Mouse (Mus musculus) left cerebral cortex, postnatal 36 days (tissue): Measurements from ENCODE around the gene Pdxk. TPM values are rescaled to one million over a fixed set of nuclear protein-coding genes. Genes with fewer than 3 reads are reported as not detected.
"Not testable (repeated sequence)": the region's sequence is repeated elsewhere in the genome, so short reads cannot be mapped to it uniquely, and the experiment has no call there.

Source experiments
- DNase-seq, 2 experiments: peaks; one replicate each; pipeline ENCODE4 v3.0.0; 2021 to 2022; ENCODE audit warnings: low spot score in 2 of 2, mixed read lengths in 1 of 2
- intact Hi-C: fragments of 180-260 bp; cut with DNase I; formaldehyde crosslinking; loops from one replicate; pipeline ENCODE4 v1.15.1; 2025
- total RNA-seq, 2 experiments: library from RNA; stranded (reverse); gene quantifications; 2 replicates each; pipeline ENCODE4 v1.2.3; 2021

The Pdxk gene
- total RNA-seq, 2 experiments from 2014 or later: 114 to 120 TPM

DNA sequence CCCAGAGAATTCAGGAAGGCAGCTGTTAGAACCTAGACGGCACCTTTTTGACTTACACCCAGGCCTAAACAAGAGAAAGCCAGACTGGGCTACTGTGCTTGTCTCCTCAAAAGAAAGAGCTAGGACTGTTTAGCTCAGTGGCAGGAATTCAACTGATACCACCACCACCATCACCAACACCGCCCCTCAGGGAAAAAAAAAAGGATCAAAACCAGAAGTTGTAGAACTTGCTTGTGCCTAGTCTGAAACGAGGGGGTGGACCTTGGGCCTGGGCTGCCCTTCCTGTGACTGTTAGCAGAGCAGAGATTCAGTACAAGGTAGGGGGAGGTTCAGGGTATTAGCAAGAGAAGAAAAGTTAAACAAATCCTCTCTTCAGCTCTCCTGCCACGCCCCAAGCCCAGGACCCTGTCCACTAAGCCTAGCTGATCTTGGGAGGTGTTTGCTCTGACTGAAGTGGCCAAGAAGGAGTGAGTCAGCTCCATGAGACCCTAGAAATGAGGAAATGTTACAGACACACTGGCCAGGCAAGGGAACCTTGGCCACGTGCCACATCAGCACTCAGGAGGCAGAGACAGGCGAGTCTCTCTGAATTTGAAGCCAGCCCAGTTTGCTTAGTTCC lies 38.5 kb downstream of the Pdxk start:
- intact Hi-C loops: no loop called here
- no peak for DNase-seq

DNA sequence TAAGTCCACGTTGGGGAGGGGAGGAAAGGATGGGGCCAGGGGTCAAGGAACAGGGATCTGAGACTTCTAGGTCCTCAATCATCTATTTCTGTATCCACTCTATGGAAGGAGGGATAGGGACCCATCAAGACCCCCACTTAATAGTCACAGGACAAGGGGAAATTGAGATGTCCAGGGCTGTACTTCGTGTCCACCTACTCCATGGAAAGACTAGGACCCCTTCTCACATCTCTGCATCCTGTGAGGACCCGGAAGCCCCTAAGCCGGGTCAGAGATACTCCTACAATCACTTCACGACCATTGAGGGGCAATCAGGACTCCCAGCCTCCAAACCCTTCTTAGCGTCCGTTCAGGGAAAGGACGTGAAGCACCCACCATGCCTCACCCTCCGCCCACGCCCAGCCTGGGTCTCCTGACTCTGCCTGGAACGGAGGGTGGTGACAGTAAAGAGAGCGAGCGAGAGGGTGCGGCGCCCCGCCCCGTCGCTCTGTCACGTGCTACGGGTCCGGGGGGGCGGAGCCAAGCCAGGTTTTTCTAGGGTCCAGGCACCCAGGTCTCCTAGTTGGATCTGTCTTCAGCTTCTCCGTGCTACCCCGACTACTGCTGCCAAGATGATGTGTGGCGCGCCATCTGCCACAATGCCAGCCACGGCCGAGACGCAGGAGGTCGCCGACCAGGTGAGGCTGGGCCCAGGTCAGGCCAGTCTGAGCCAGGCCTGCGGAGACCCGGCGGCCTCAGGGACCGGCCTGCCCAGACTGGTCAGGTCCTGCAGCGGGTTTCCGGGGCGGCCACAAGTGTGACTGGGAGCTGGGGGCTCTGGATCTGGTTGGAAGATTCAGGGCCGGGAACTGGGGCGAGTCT lies 39.4 kb downstream of the Pdxk start, which contains the start of gene Cstb:
TSS of gene Cstb (plus strand) at position 489 of the 861 bp plus-strand sequence.
- intact Hi-C loops: no loop called here
- DNase-seq: peak; percentile 83 to 84

DNA sequence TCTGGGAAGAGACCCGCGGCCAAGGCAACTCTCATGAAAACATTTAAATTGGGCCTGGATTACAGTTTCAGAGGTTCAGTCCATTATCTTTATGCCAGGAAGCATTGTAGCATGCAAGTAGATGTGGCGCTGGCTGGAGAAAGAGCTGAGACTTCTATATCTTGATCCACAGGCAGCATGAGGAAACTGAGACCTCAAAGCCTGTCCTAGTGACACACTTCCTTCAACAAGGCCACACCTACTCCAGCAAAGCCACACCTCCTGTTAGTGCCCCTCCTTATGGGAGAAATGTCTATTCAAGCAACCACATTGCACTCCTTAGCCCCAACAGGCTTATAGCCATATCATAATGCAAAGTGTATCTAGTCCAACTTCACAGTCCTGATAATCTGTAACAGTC lies 42.2 kb downstream of the Pdxk start:
- intact Hi-C loops: no loop called here

DNA sequence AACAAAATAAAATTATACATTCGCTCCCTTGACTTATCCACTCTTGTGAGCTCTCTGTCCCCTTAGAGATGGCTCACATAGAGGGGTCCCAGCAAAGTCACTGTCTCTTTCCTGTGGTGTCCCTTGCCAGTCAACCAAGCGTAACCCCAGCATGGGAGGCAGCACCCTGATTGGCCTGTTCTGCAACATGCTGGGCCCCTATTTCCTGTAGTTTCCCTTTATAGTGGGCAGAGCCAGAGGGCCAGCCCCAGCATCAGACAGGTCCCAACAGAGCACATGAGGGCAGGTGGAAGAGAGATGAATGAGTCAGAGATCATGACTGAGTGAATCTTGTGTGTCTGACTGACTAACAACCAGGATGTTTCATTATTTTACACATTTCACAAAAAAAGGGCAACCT lies 43.8 kb downstream of the Pdxk start:
- DNase-seq: no peak
- intact Hi-C loops: no loop called here

More for the DNA sequence above, 42.2 kb downstream of the Pdxk start:
- no peak for DNase-seq

DNA sequence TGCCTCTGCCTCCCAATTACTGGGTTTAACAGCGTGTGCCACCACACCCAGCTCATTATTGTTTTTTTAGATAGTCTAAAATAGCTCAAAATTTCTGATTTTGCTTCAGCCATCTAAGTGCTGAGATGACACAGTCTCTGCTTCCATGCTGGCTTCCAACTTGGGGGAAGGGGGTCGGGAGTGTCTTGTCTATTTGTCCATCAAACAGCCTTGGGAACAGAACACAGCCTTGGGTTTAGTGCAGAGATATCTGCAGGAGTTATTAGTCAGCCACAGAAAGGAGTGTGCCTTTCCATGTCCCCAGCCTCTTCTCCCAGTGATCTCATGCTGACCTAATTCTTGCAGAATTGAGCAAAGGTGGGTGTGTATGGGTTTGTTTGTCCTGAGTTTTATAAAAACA lies 46.0 kb downstream of the Pdxk start:
- DNase-seq: no peak
- intact Hi-C loops: no loop called here

DNA sequence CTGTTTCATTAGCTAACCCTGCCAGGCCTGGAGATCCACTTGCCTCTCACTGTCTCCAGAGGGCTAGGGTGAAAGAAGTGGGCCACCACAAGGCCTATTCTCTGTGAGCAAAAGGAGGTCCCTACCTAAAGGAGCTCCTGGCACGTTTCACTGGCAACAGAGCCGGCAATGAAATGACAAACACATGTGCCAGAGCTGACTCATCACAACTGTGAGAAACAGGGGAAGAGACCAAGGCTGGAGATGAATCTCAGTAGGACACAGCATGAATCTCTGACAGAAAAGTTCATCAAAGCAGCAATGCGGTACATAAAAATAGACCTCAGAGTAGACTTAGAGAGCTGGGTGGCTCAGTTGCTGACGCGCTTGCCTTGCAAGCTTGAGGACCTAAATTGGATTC lies 46.9 kb downstream of the Pdxk start:
- intact Hi-C loops: no loop called here
- no peak for DNase-seq

DNA sequence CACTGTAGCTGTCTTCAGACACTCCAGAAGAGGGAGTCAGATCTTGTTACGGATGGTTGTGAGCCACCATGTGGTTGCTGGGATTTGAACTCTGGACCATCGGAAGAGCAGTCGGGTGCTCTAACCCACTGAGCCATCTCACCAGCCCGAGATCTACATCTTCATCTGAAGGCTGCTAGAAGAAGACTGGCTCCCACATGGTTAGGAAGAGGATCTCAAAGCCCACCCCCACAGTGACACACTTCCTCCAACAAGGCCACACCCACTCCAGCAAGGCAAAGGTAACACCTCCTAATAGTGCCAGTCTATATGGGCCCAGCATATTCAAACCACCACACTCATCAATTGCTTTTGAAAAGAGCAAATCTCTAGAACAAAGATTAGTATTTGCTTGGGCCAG lies 49.8 kb downstream of the Pdxk start:
- intact Hi-C loops, DNase-seq: not testable (repeated sequence)

DNA sequence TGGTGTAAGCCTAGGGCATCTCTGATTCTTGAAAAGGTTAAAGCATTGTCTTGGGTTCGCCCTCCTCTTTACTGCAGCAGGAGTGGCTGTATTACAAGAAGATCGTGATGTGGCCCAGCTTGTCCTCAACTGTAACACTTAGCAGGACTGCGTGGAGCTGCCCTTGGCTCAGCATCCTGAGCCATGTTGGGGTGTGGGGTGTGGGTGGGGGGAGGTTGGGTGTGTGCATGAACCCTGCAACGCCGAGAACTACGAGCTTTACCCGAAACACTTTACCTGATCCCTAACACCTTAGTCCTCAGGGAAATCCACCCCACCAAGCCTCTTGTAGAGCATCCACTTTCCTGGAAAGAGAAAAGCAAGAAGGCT lies 51.6 kb downstream of the Pdxk start:
- intact Hi-C loops: no loop called here
- no peak for DNase-seq

DNA sequence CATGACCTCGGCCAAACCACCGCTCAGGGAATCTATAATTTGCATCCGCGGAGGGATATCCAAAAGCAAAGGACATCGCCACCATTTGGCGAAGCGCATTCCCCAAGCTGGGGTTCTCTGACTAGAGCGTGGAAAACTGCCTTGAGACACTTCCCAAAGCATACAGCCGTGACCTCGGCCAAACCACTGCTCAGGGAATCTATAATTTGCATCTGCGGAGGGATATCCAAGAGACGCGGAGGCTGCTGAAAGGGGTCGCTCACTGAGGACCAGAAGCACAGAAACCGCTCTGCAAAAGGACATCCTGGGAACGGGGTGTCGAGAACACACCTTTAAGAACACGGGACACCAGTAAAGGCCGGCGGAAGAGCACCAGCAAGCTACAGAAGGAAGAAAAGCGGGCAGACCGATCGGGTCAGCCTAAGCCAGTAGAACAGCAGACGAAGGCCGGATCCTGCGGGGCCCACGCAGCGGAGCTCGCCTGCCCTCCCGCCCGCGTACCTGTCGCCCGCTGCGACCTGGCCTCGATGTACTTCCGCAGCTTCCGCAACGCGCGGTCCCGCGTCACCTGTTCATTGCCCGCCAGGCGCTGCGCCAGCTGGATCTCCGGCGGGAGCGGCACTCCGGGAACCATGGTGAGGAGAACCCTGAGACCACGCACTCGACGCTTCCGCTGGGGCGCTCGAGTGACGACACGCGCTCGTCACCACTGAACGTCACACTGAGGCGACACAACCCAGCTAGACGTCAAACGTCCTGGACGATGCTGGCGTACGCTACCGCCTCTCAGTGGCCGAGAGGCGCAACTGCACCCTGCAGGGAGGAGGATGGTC lies 52.2 kb downstream of the Pdxk start, which contains the start of gene Rrp1:
TSS of gene Rrp1 (minus strand) at position 725 of the 833 bp plus-strand sequence.
- peak; percentile 97 to 98 for DNase-seq
- intact Hi-C loops: no loop called here

DNA sequence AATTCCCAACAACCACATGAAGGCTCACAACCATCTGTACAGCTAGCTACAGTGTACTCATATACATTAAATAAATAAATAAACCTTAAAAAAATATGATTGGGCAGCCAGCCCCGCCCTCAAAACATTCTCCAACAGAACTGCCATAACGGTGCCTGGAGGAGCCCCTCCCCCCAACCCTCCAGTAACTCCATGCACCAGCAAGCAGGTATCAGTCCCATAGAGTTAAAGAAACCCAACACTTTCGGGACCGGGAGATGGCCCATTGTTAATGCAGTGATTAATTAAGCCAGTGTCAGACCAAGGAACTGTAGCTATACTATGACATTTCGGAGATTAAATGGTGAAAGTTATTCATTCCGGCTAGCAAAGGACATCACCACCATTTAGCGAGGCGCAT lies 52.9 kb downstream of the Pdxk start:
- intact Hi-C loops: no loop called here
- DNase-seq: no peak

DNA sequence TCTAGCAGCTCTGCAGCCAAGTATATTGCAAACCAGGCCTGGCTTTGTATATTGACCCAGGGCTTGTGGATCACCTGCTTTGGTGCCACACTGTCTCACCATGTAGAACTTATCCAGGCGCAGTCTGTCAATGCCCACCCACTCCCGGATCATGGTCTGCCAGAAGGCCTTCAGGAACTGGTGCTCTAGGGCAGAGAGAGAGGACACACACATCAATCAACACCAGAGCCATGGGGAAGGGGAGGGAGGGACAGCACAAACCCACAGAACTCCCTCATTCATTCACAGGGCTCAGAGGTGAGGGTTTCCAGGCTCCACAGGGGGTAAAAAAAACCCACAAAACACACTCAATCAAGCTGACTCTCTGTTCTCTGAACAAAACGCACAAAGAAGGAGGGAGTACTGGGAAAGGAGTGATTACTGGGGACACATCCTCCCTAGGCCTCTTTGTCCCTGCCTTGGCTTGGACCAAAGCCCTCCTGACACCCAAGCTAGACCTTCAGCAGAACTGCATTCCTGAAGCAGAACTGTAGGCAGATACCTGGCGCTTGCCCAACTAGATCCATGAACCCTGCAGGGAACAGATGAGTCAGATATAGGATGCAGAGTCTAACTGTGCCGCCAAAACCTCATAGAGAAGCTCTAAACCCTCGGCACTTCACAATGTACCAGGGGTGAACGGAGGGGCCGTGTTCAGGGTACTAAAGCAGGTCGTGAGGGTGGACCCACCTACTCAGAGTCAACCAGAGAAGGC lies 55.6 kb downstream of the Pdxk start:
- intact Hi-C loops: loop anchor here (10.0 kb wide), 1 partner anchor 224 kb away; the partner anchor contains the start of gene Pwp2
- DNase-seq: no peak

DNA sequence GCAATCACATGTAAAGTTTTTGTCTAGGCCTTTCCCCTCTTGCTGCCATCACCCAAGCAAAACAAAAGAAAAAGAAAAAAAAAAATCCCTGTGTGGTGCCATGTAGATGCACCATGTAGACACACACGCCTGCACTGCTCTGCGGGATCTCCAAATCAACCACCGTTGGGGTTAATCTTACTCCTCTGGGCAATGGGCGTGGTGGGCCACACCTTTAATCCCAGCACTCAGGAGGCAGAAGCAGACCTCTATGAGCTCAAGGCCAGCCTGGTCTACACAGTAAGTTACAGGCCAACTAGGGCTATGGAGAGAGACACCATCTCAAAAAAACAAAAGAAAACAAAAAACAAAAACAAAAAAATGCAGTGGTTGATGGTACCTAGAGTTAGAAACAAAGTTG lies 57.6 kb downstream of the Pdxk start:
- intact Hi-C loops: loop anchor here (10.0 kb wide), 1 partner anchor 222 kb away; the partner anchor contains the start of gene Pwp2
- DNase-seq: no peak

DNA sequence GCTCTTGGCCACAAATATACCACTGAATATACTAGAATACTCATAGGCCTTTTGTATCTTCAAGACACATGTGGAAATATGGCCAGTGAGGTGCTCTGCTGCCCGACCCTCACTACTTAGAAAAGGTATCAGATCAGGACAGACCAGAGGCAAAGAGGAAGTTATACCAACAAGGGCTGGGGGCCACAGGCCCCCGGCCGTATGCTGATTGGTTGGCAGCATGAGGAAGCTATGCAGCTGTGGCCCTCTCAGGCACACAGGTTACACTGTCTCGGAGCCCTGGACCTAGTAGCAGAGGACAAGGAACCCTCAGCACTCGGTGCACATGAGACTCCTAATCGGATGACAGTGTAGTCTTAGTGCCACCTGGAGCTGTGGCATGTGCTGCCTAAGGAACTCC lies 58.6 kb downstream of the Pdxk start:
- intact Hi-C loops: loop anchor here (10.0 kb wide), 1 partner anchor 221 kb away; the partner anchor contains the start of gene Pwp2
- no peak for DNase-seq

DNA sequence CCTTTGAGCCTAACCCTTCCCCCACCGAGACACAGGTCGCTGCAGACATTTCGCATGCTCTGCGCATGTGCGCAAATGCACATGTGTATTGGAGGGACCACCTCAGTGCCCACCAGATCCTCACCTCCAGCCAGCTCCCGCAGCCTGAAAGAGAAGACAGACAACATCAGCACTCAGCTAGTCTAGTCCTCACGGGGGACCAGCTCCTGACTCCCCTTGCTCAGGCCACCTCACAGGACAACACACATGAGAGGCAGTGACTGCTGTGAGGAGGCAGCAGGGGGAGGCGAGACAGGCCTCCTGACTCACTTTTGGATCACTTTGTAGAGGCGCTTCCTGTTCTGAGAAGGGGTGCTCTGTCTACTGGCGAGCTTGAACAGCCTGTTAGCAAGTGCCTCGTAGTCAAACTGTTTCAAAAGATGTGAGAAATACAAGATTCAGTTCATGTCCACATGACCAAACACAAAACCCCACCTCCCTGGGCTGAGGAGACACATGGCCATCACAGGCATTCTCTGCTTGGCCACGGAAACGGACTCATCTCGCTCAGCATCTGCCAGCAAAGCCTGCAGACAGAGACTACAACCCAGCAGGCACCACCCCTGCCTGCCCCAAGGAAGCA lies 62.4 kb downstream of the Pdxk start:
- intact Hi-C loops: loop anchor here (10.0 kb wide), 1 partner anchor 218 kb away; the partner anchor contains the start of gene Pwp2
- DNase-seq: no peak

DNA sequence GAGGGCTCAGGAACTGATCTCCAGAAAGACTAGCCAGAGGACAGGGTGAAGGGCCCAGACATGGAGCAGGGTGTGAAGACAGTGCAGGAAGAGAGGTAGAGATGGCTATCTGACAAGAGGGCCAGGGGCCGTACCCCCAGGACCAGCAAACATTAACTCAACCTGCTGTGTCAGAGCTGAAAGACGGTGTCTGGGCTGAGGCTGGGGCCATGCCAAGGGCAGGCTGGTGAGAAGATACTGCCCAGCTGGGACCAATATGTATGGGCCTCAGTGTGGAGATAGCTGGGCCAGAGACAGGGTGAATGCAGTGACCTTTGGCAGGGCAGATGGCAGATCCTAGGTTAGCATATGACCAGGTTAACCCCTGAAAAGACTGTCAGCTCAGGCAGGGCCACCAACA lies 63.6 kb downstream of the Pdxk start:
- intact Hi-C loops: loop anchor here (10.0 kb wide), 1 partner anchor 216 kb away; the partner anchor contains the start of gene Pwp2

DNA sequence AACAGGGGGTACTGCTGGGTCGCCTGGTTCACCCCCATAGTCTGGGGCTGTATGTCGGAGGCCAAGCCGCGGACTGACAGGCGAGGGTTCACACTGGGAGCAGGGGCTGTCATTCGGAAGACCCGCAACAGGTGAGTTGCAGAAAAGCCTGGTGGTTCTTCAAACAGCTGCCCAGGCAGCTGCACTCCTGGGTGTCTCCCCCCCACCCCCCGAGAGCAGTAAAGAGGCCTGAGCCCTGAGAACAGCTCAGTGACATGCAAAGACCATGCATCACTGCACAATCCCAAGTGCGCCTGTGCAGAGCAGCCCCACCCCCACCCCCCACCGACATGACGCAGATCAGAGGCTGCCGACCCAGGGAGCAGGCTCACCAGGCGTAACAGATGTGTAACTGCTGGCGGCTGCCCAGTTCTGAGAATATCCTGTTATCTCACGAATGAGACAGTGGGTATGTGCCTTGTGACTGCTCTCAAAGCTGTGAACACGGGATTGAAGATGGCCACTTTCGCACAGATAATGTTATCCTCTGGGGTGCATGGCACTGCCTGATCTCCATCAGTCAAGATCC lies 65.6 kb downstream of the Pdxk start:
- intact Hi-C loops: no loop called here
- DNase-seq: no peak

More for the DNA sequence above, 63.6 kb downstream of the Pdxk start:
- no peak for DNase-seq

DNA sequence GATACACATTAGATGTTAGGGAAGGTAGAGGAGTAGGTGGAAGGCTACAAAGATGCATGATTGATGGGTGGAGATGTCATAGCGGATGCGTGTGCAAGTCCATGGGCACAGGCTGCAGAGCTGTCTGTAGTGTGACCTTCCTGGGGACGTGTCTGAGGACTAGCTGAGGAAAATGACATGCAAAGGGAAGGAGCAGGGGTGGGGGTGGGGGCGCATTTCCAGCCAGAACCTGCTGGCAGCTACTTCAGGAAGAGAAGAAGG lies 68.2 kb downstream of the Pdxk start:
- intact Hi-C loops: loop anchor here (1.0 kb wide), 1 partner anchor 117 kb away; no protein-coding TSS in a partner anchor
- DNase-seq: no peak

DNA sequence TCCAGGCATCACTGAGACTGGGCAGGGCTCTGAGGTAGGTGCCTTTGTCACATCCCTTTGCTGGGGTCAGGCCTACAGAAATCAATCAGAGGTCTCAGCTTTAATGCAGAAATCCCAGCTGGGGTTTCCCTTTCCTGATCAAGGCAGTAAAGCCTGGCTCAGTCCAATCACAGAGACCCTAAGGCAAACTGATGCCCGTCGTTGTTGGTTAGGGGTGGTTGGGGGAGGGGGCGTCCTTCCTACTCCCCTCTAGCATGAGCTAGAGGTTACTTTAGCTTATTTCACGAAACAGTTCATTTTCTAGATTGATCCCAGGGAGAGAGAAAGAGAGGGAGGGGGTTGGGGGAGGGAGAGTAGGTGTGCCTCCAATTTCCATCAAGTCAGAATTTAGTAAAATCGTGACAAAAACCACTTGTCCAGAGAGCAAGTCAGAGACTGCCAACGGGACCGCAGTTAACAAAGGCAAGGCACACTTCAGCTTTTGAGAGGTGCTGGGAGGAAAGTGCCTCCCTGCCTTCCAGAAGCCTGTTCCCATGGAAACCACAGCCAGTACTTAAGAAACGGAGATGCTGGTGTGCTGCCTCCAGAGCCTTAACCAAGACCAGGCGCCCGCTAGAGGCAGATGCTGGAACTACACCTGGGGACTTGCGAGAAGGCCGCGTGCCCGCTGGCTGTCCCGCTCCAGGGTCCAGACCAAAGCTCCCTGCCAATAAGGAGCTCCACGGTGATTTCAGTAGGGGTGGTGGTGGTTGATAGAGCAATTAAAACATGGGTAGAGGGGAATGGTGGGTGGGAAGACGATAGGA lies 68.8 kb downstream of the Pdxk start:
- intact Hi-C loops: loop anchor here (1.0 kb wide), 1 partner anchor 117 kb away; no protein-coding TSS in a partner anchor

More for the DNA sequence above, 68.8 kb downstream of the Pdxk start:
- peak; percentile 93 to 96 for DNase-seq
